Mouse (Mus musculus) left cerebral cortex, postnatal 14 days (tissue): Measurements from ENCODE around the gene Zfp184. TPM values are rescaled to one million over a fixed set of nuclear protein-coding genes. Genes with fewer than 3 reads are reported as not detected.

ENCODE experiments used
- DNase-seq, 2 experiments: peaks; one replicate each; pipeline ENCODE4 v3.0.0; 2021 to 2022; ENCODE audit warnings: low spot score in 2 of 2, mixed read lengths in 1 of 2
- intact Hi-C: fragments of 180-260 bp; cut with DNase I; formaldehyde crosslinking; loops from one replicate; pipeline ENCODE4 v1.15.1; 2025
- microRNA-seq, 2 experiments: library from miRNA; unstranded; fragments of <30 nt; microRNA quantifications; one replicate each; pipeline ENCODE4 v1.2.0; 2022
- total RNA-seq, 2 experiments: library from RNA; stranded (reverse); gene quantifications; 2 replicates each; pipeline ENCODE4 v1.2.3; 2021

Gene Zfp184
- total RNA-seq, 2 experiments from 2014 or later, result 2.8 to 4.0 TPM

GRCm38 (mm10) chr13:22005605-22006333 is 60.9 kb downstream of the Zfp184 start:
- intact Hi-C loops, result no loop called here

GRCm38 (mm10) chr13:22006334-22007120 is 61.6 kb downstream of the Zfp184 start:
- intact Hi-C loops, result no loop called here
- DNase-seq, result no peak

More at GRCm38 (mm10) chr13:22005605-22006333, 60.9 kb downstream of the Zfp184 start:
- peak in 1 of 2 experiments; percentile 22 for DNase-seq

GRCm38 (mm10) chr13:22007121-22007510 is 62.2 kb downstream of the Zfp184 start:
- intact Hi-C loops, result no loop called here
- DNase-seq, result no peak

- no peak for DNase-seq
- intact Hi-C loops, result no loop called here
Measured at GRCm38 (mm10) chr13:22007872-22008271, 63.0 kb downstream of the Zfp184 start.

GRCm38 (mm10) chr13:22008707-22009106 is 63.8 kb downstream of the Zfp184 start:
- DNase-seq, result no peak
- intact Hi-C loops, result no loop called here

- intact Hi-C loops, result no loop called here
- no peak for DNase-seq
Measured at GRCm38 (mm10) chr13:22009642-22010041, 64.7 kb downstream of the Zfp184 start, which contains the start of gene Prss16. Gene Prss16 (minus strand): TSS chr13:22009742.

Small RNA genes lying within 50 kb of the gene (microRNA-seq; reads per million reads assigned to microRNA genes)
- gene Gm44456 (0 to 1.1 reads per million in 2 experiments), gene Mir1983 (2,763 to 3,800 reads per million in 2 experiments)

Other genes starting within 250 kb of the Zfp184 start
- not detected for gene Olfr1359, start 247.0 kb upstream of the Zfp184 start, total RNA-seq
- 10 to 100 TPM; 37.3 to 37.9 TPM for gene Hist1h2bl, start 229.0 kb upstream of the Zfp184 start, total RNA-seq
- 10 to 100 TPM; 17.2 to 25.6 TPM for gene Hist1h2ai, start 228.7 kb upstream of the Zfp184 start, total RNA-seq
- gene Hist1h3h, start 227.4 kb upstream of the Zfp184 start, total RNA-seq, result 10 to 100 TPM; 46.6 to 56.8 TPM
- 1 to 10 TPM; 4.9 to 7.8 TPM for gene Hist1h2bm, start 223.1 kb upstream of the Zfp184 start, total RNA-seq
- gene Hist1h4j, start 210.0 kb upstream of the Zfp184 start, total RNA-seq, result 10 to 100 TPM; 15.4 to 16.2 TPM
- 100 to 1,000 TPM; 311 to 320 TPM for gene Hist1h4k, start 194.6 kb upstream of the Zfp184 start, total RNA-seq
- 10 to 100 TPM; 13.2 to 15.7 TPM for gene Hist1h2ak, start 191.3 kb upstream of the Zfp184 start, total RNA-seq
- 10 to 100 TPM in 1 of 2 experiments, 1 to 10 TPM in 1; 9.6 to 16.1 TPM for gene Hist1h2bn, start 191.0 kb upstream of the Zfp184 start, total RNA-seq
- 10 to 100 TPM in 1 of 2 experiments, 1 to 10 TPM in 1; 7.6 to 10.5 TPM for gene Hist1h1b, start 164.5 kb upstream of the Zfp184 start, total RNA-seq
- 10 to 100 TPM; 51.4 to 75.0 TPM for gene Hist1h3i, start 161.7 kb upstream of the Zfp184 start, total RNA-seq
- gene Hist1h2an, start 157.9 kb upstream of the Zfp184 start, total RNA-seq, result 1 to 10 TPM; 2.5 to 6.9 TPM
- 10 to 100 TPM in 1 of 2 experiments, 1 to 10 TPM in 1; 6.7 to 11.2 TPM for gene Hist1h2bp, start 157.6 kb upstream of the Zfp184 start, total RNA-seq
- gene Hist1h2bq, start 134.9 kb upstream of the Zfp184 start, total RNA-seq, result 10 to 100 TPM; 43.6 to 56.5 TPM
- gene Hist1h2ao, start 134.6 kb upstream of the Zfp184 start, total RNA-seq, result not detected
- gene Hist1h4m, start 133.3 kb upstream of the Zfp184 start, total RNA-seq, result 100 to 1,000 TPM; 213 to 226 TPM
- gene Hist1h4n, start 112.9 kb upstream of the Zfp184 start, total RNA-seq, result 10 to 100 TPM; 20.9 to 25.8 TPM
- 10 to 100 TPM; 46.9 to 49.5 TPM for gene Hist1h2ap, start 111.6 kb upstream of the Zfp184 start, total RNA-seq
- 10 to 100 TPM; 44.5 to 56.8 TPM for gene Hist1h2br, start 111.4 kb upstream of the Zfp184 start, total RNA-seq
- under 1 TPM in 1 of 2 experiments, not detected in 1; 0.23 TPM for gene Pom121l2, start 36.1 kb downstream of the Zfp184 start, total RNA-seq
- under 1 TPM in 1 of 2 experiments, not detected in 1; 0.19 TPM for gene Prss16, start 64.6 kb downstream of the Zfp184 start, total RNA-seq
- gene Hist1h2ah, start 90.5 kb downstream of the Zfp184 start, total RNA-seq, result 10 to 100 TPM; 38.2 to 41.7 TPM
- 10 to 100 TPM; 21.5 to 26.9 TPM for gene Hist1h2bk, start 90.8 kb downstream of the Zfp184 start, total RNA-seq
- 10 to 100 TPM; 50.0 to 57.5 TPM for gene Hist1h4i, start 96.3 kb downstream of the Zfp184 start, total RNA-seq
- 10 to 100 TPM; 17.8 to 20.2 TPM for gene Hist1h2ag, start 97.8 kb downstream of the Zfp184 start, total RNA-seq
- gene Hist1h2bj, start 98.1 kb downstream of the Zfp184 start, total RNA-seq, result 10 to 100 TPM; 15.5 to 16.7 TPM
- gene Vmn1r188, start 139.3 kb downstream of the Zfp184 start, total RNA-seq, result not detected
- gene Vmn1r189, start 160.7 kb downstream of the Zfp184 start, total RNA-seq, result not detected
- not detected for gene Vmn1r191, start 238.9 kb downstream of the Zfp184 start, total RNA-seq
- gene Vmn1r192, start 246.0 kb downstream of the Zfp184 start, total RNA-seq, result not detected